Mouse (Mus musculus) heart, postnatal 0 days (tissue): Measurements from ENCODE around the gene Cfap299. TPM values are rescaled to one million over a fixed set of nuclear protein-coding genes. Genes with fewer than 3 reads are reported as not detected.

Source experiments
- ATAC-seq: fragments of 200-750 bp; cut with Nextera tagmentation; 2 replicates; pipeline ENCODE4 v1.8.0; 2017; ENCODE audit warnings: low read depth, moderate number of reproducible peaks, moderate library complexity; ENCODE audit not compliant: insufficient read depth
- DNase-seq: peaks from one replicate; pipeline ENCODE4 v3.0.0-alpha.2; 2016; ENCODE audit warnings: low spot score
- H3K27ac ChIP-seq: fragments of 300-500 bp; sonication (generic); 2 replicates; pipeline ENCODE4 v1.5.1; 2014; ENCODE audit warnings: low read depth, mild to moderate bottlenecking
- H3K27me3 ChIP-seq: fragments of 300-500 bp; sonication (generic); 2 replicates; pipeline ENCODE4 v1.6.1; 2014; ENCODE audit warnings: low read length, mixed read lengths; ENCODE audit not compliant: control insufficient read depth, insufficient read depth
- H3K36me3 ChIP-seq: fragments of 300-500 bp; sonication (generic); replicated peaks from 2 replicates; pipeline ENCODE4 v1.6.1; 2014; ENCODE audit warnings: low read length, mixed read lengths; ENCODE audit not compliant: control insufficient read depth, insufficient read depth
- H3K4me1 ChIP-seq: fragments of 300-500 bp; sonication (generic); 2 replicates; pipeline ENCODE4 v1.6.1; 2014; ENCODE audit warnings: antibody characterized with exemption; ENCODE audit not compliant: control insufficient read depth, insufficient read depth
- H3K4me2 ChIP-seq: fragments of 300-500 bp; sonication (generic); 2 replicates; pipeline ENCODE4 v1.6.1; 2014; ENCODE audit warnings: low read depth, mild to moderate bottlenecking, low read length, moderate library complexity
- H3K4me3 ChIP-seq: fragments of 300-500 bp; sonication (generic); 2 replicates; pipeline ENCODE4 v1.5.1; 2014; ENCODE audit warnings: low read depth, low read length
- H3K9ac ChIP-seq: fragments of 300-500 bp; sonication (generic); replicated peaks from 2 replicates; pipeline ENCODE4 v1.6.1; 2014; ENCODE audit warnings: low read depth, low read length, mixed read lengths
- H3K9me3 ChIP-seq: fragments of 300-500 bp; sonication (generic); replicated peaks from 2 replicates; pipeline ENCODE4 v1.6.1; 2016; ENCODE audit warnings: low read length; ENCODE audit not compliant: control insufficient read depth
- CTCF ChIP-seq: IDR thresholded peaks from 2 replicates; pipeline ENCODE4 v1.5.1; 2016; ENCODE audit warnings: antibody characterized with exemption, control low read depth, low read depth
- EP300 ChIP-seq: IDR thresholded peaks from 2 replicates; pipeline ENCODE4 v1.6.1; 2016; ENCODE audit warnings: antibody characterized with exemption, low read depth
- WGBS: fragments of 180-500 bp; shearing (Covaris S2); extraction: QIAGEN DNeasy Blood & Tissue Kit; methylation state at CpG from one replicate; pipeline ENCODE4 v1.1.7; 2014; 5-methylcytosine and 5-hydroxymethylcytosine counted together
- microRNA counts: library from miRNA; unstranded; fragments of <30 nt; microRNA quantifications from one replicate; lab custom pipeline; 2015
- microRNA-seq: library from miRNA; unstranded; fragments of <30 nt; microRNA quantifications from one replicate; pipeline ENCODE4, GENCODE M21; 2016
- polyA plus RNA-seq: library from polyadenylated mRNA; unstranded; fragments of >200 nt; fragmentation: Nextera tagmentation; extraction: Ambion mirVana; gene quantifications from 2 replicates; pipeline ENCODE4 v1.2.1, GENCODE M21; 2015
- total RNA-seq: library from RNA; depleted of rRNA; stranded (reverse); fragments of >200 nt; gene quantifications from 2 replicates; pipeline ENCODE4 v1.2.3, GENCODE M21; 2014; ENCODE audit warnings: low replicate concordance; rRNA removed

Cfap299 gene
- total and polyA plus RNA-seq, 2 experiments from 2014 or later, result 0.20 to 0.50 TPM

DNA sequence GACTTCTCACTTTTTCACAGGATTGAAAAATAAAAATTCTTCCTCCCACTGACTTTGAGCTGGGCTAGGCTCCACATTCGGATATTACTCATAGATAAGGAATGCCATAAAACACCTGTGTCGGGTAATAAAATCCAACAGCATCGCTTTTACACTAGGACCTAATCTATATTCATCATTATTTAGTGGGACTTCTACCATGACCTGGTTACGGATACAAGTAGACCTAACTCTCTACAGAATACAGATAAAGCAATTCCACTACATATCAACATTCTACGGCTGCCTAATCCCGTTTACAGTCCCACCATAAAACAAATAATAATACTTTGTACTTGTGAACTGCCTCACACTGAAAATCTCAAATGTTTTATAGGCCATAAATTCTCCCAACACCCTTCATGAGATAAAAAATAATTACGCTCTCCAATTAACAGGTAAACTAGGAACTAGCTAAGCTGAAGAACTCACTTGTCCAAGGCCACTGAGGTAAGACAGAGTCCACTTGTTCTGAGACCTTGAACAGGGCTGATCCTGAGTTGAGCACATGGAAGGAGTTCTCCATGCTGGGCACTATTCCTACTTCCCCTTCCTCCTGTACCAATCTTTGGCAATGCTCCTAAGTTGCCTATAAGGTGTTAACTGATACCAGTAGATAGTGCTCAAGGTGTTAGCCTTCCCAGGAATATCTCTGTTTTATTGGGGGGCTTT lies 513.7 kb downstream of the Cfap299 start:
- no peak for DNase-seq
- TF ChIP-seq EP300 (no peak), CTCF (no peak)
- Histone ChIP-seq H3K4me1 (no peaks in the 10 kb centered on the region), H3K27ac (no peak overlapping the region), H3K36me3 (no peaks in the 10 kb centered on the region), H3K4me3 (no peak overlapping the region), H3K4me2 (no peak overlapping the region), H3K9me3 (no peaks in the 10 kb centered on the region), H3K27me3 (no peaks in the 10 kb centered on the region), H3K9ac (no peak overlapping the region)
- ATAC-seq, result no peak
- WGBS, result 74% methylated on average over 7 of the region's 7 CpGs

DNA sequence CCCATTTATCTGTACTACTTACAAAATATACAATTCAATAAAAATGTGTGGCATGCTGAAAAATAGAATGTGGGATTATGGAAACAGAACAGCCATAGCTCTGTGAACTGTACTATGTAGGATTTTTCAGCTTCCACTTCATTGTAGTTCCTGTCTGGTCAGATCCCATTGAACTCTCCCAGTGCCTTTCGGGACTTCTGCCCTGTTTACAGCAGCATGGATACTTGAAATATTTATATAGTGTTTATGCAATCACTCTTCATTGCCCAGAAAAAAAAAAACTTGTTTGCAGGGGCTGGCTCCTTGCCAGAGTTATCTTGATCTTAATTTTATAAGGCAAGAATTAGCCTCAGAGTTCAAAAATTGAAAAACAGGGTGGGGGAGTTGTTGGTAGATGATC lies 515.6 kb downstream of the Cfap299 start:
- no peaks in the 10 kb centered on the region for H3K4me1 ChIP-seq
- H3K9me3 ChIP-seq, result no peaks in the 10 kb centered on the region
- no peak overlapping the region for H3K4me3 ChIP-seq
- H3K27ac ChIP-seq, result no peak overlapping the region
- ATAC-seq (no peak), DNase-seq (no peak)
- 77% methylated on average over 1 of the region's 1 CpGs for WGBS
- H3K27me3 ChIP-seq, result no peaks in the 10 kb centered on the region
- TF ChIP-seq EP300, result no peak
- no peak for TF ChIP-seq CTCF
- H3K36me3 ChIP-seq, result no peaks in the 10 kb centered on the region
- no peak overlapping the region for H3K4me2 ChIP-seq
- no peak overlapping the region for H3K9ac ChIP-seq

MicroRNAs within 50 kb of the gene (microRNA counts, 519-probe panel; counts per million panel counts)
- microRNA mmu-miR-703 (lab: Ali Mortazavi, UCI), result not detected

Small RNA genes within 50 kb of the gene (microRNA-seq; reads per million reads assigned to microRNA genes)
- not detected for gene Mir703

Other genes starting within 250 kb of the Cfap299 start
- gene Prdm8, start 162.1 kb upstream of the Cfap299 start, total RNA-seq, result 0.19 TPM in 1 of 2 replicates, not detected in the other
- not detected in 2 replicates for gene Prdm8, start 162.1 kb upstream of the Cfap299 start, polyA plus RNA-seq
- gene Fgf5, start 75.1 kb upstream of the Cfap299 start, total RNA-seq, result not detected in 2 replicates
- 0.16 TPM in 1 of 2 replicates, not detected in the other for gene Fgf5, start 75.1 kb upstream of the Cfap299 start, polyA plus RNA-seq
- not detected in 2 replicates for gene Gm11111, start 223.4 kb downstream of the Cfap299 start, total RNA-seq
- not detected in 2 replicates for gene Gm11111, start 223.4 kb downstream of the Cfap299 start, polyA plus RNA-seq